Mouse (Mus musculus) neural tube, embryonic 12.5 days (tissue): ENCODE data around the gene Arid3a. TPM values are rescaled to one million over a fixed set of nuclear protein-coding genes. Genes with fewer than 3 reads are reported as not detected.
A peak's percentile ranks its signal among the peaks of the same experiment; 100 is the strongest.

Experiments used
- ATAC-seq: fragments of 200-750 bp; cut with Nextera tagmentation; 2 replicates; pipeline ENCODE4 v1.8.0; 2017; ENCODE audit warnings: low read depth, mild to moderate bottlenecking, moderate TSS enrichment, moderate library complexity; ENCODE audit not compliant: low FRiP score
- H3K27ac ChIP-seq: fragments of 300-500 bp; sonication (generic); 2 replicates; pipeline ENCODE4 v1.5.1; 2016
- H3K27me3 ChIP-seq: fragments of 300-500 bp; sonication (generic); replicated peaks from 2 replicates; pipeline ENCODE4 v1.6.1; 2016; ENCODE audit warnings: mild to moderate bottlenecking
- H3K36me3 ChIP-seq: fragments of 300-500 bp; sonication (generic); 2 replicates; pipeline ENCODE4 v1.6.1; 2016; ENCODE audit warnings: mild to moderate bottlenecking
- H3K4me1 ChIP-seq: fragments of 300-500 bp; sonication (generic); 2 replicates; pipeline ENCODE4 v1.6.1; 2016
- H3K4me2 ChIP-seq: fragments of 300-500 bp; sonication (generic); replicated peaks from 2 replicates; pipeline ENCODE4 v1.6.1; 2016; ENCODE audit warnings: mild to moderate bottlenecking
- H3K4me3 ChIP-seq: fragments of 300-500 bp; sonication (generic); 2 replicates; pipeline ENCODE4 v1.5.1; 2016
- H3K9ac ChIP-seq: fragments of 300-500 bp; sonication (generic); 2 replicates; pipeline ENCODE4 v1.6.1; 2016; ENCODE audit warnings: mild to moderate bottlenecking
- H3K9me3 ChIP-seq: fragments of 300-500 bp; sonication (generic); 2 replicates; pipeline ENCODE4 v1.6.1; 2016; ENCODE audit warnings: mild to moderate bottlenecking
- WGBS: fragments of 180-500 bp; shearing (Covaris S2); methylation state at CpG from one replicate; pipeline ENCODE4 v1.1.7; 2016; 5-methylcytosine and 5-hydroxymethylcytosine counted together
- polyA plus RNA-seq: library from polyadenylated mRNA; unstranded; fragments of >200 nt; fragmentation: Nextera tagmentation; extraction: Ambion mirVana; gene quantifications from 2 replicates; pipeline ENCODE4 v1.2.1, GENCODE M21; 2016

Arid3a gene
- polyA plus RNA-seq, 1 experiment from 2014 or later = 4.9 TPM

- Histone ChIP-seq H3K9me3 (0 out of 2 replicates have a peak, but pooled peaks cover 3% of the 10 kb centered on the region), H3K36me3 (peaks cover 4% of the 10 kb centered on the region; the same call in 1 of the 2 replicates), H3K4me2 (peak overlapping the region; percentile 58), H3K27ac (no peak overlapping the region), H3K9ac (peak overlapping the region; percentile 44; the same call in 1 of the 2 replicates), H3K4me3 (peak overlapping the region; percentile 46), H3K27me3 (peaks cover 40% of the 10 kb centered on the region), H3K4me1 (peaks cover 31% of the 10 kb centered on the region)
- 9% methylated on average over 27 of the region's 27 CpGs for WGBS
- no peak for ATAC-seq
These were observed 61.1 kb downstream of the Arid3a start for GRCm38 (mm10) chr10:79987771-79988505.

- H3K4me1 ChIP-seq = peaks cover 24% of the 10 kb centered on the region
- peaks cover 7% of the 10 kb centered on the region for H3K36me3 ChIP-seq
- H3K4me2 ChIP-seq = peak within 1 kb of the TSS; percentile 58
- ATAC-seq = no peak
- WGBS = under 1% methylated on average over 59 of the region's 59 CpGs
- peak within 1 kb of the TSS; percentile 46 for H3K4me3 ChIP-seq
- H3K9ac ChIP-seq = peak within 1 kb of the TSS; percentile 44; the same call in 1 of the 2 replicates
- 0 out of 2 replicates have a peak, but pooled peaks cover 3% of the 10 kb centered on the region for H3K9me3 ChIP-seq
- H3K27ac ChIP-seq = no peak within 1 kb of the TSS
- peaks cover 40% of the 10 kb centered on the region for H3K27me3 ChIP-seq
These were observed 61.8 kb downstream of the Arid3a start, which contains the start of gene Cnn2 for GRCm38 (mm10) chr10:79988506-79989271. Gene Cnn2, plus strand, starts transcription at chr10:79988584.

GRCm38 (mm10) chr10:79989272-79989786 lies 62.5 kb downstream of the Arid3a start:
- 33% methylated on average over 8 of the region's 8 CpGs for WGBS
- Histone ChIP-seq H3K4me2 (peak overlapping the region; percentile 58), H3K27me3 (peaks cover 40% of the 10 kb centered on the region), H3K4me3 (peak overlapping the region; percentile 46), H3K27ac (no peak overlapping the region), H3K9ac (no peak overlapping the region), H3K9me3 (0 out of 2 replicates have a peak, but pooled peaks cover 3% of the 10 kb centered on the region), H3K4me1 (peaks cover 24% of the 10 kb centered on the region), H3K36me3 (peaks cover 8% of the 10 kb centered on the region)
- ATAC-seq = no peak

GRCm38 (mm10) chr10:79989870-79990269 lies 63.0 kb downstream of the Arid3a start:
- 13% methylated on average over 15 of the region's 15 CpGs for WGBS
- H3K27ac ChIP-seq = no peak overlapping the region
- peak overlapping the region; percentile 58 for H3K4me2 ChIP-seq
- peaks cover 8% of the 10 kb centered on the region for H3K36me3 ChIP-seq
- H3K27me3 ChIP-seq = peaks cover 40% of the 10 kb centered on the region
- H3K9me3 ChIP-seq = 0 out of 2 replicates have a peak, but pooled peaks cover 3% of the 10 kb centered on the region
- ATAC-seq = no peak
- peaks cover 24% of the 10 kb centered on the region for H3K4me1 ChIP-seq
- peak overlapping the region; percentile 46 for H3K4me3 ChIP-seq
- 0 out of 2 replicates have a peak overlapping the region, but pooled peaks have one; percentile 29 for H3K9ac ChIP-seq

- Histone ChIP-seq H3K4me1 (peaks cover 20% of the 10 kb centered on the region), H3K36me3 (peaks cover 8% of the 10 kb centered on the region), H3K9me3 (0 out of 2 replicates have a peak, but pooled peaks cover 3% of the 10 kb centered on the region), H3K27ac (no peak overlapping the region), H3K9ac (no peak overlapping the region), H3K4me3 (0 out of 2 replicates have a peak overlapping the region, but pooled peaks have one; percentile 16), H3K4me2 (no peak overlapping the region), H3K27me3 (peaks cover 40% of the 10 kb centered on the region)
- 59% methylated on average over 12 of the region's 12 CpGs for WGBS
- ATAC-seq = no peak
These were observed 64.3 kb downstream of the Arid3a start for GRCm38 (mm10) chr10:79991099-79991498.

GRCm38 (mm10) chr10:79991548-79991947 lies 64.7 kb downstream of the Arid3a start:
- Histone ChIP-seq H3K27me3 (peaks cover 40% of the 10 kb centered on the region), H3K9me3 (0 out of 2 replicates have a peak, but pooled peaks cover 3% of the 10 kb centered on the region), H3K4me1 (peaks cover 18% of the 10 kb centered on the region), H3K27ac (no peak overlapping the region), H3K4me2 (no peak overlapping the region), H3K4me3 (no peak overlapping the region), H3K9ac (no peak overlapping the region), H3K36me3 (peaks cover 8% of the 10 kb centered on the region)
- 86% methylated on average over 6 of the region's 6 CpGs for WGBS
- ATAC-seq = no peak

GRCm38 (mm10) chr10:79994397-79995115 lies 67.7 kb downstream of the Arid3a start:
- Histone ChIP-seq H3K27me3 (peaks cover 15% of the 10 kb centered on the region), H3K36me3 (peaks cover 8% of the 10 kb centered on the region), H3K4me3 (no peak overlapping the region), H3K4me2 (no peak overlapping the region), H3K4me1 (peaks cover 15% of the 10 kb centered on the region), H3K27ac (no peak overlapping the region), H3K9me3 (0 out of 2 replicates have a peak, but pooled peaks cover 3% of the 10 kb centered on the region), H3K9ac (no peak overlapping the region)
- 91% methylated on average over 16 of the region's 16 CpGs for WGBS
- ATAC-seq = no peak

GRCm38 (mm10) chr10:79995636-79996035 lies 68.8 kb downstream of the Arid3a start:
- Histone ChIP-seq H3K36me3 (peaks cover 8% of the 10 kb centered on the region), H3K9ac (no peak overlapping the region), H3K4me1 (peaks cover 11% of the 10 kb centered on the region), H3K4me2 (peak overlapping the region; percentile 79), H3K27me3 (peaks cover 9% of the 10 kb centered on the region), H3K4me3 (peak overlapping the region; percentile 52; the same call in 1 of the 2 replicates), H3K27ac (no peak overlapping the region), H3K9me3 (0 out of 2 replicates have a peak, but pooled peaks cover 3% of the 10 kb centered on the region)
- no peak for ATAC-seq
- 98% methylated on average over 1 of the region's 1 CpGs for WGBS

GRCm38 (mm10) chr10:79996272-79997033 lies 69.6 kb downstream of the Arid3a start, which contains the start of gene Abca7:
Gene Abca7, plus strand, starts transcription at chr10:79996494.
- peaks cover 11% of the 10 kb centered on the region for H3K4me1 ChIP-seq
- H3K9me3 ChIP-seq = 0 out of 2 replicates have a peak, but pooled peaks cover 3% of the 10 kb centered on the region
- H3K27me3 ChIP-seq = peaks cover 9% of the 10 kb centered on the region
- peak within 1 kb of the TSS; percentile 79 for H3K4me2 ChIP-seq
- H3K36me3 ChIP-seq = peaks cover 8% of the 10 kb centered on the region
- peak; percentile 79 for ATAC-seq
- H3K27ac ChIP-seq = peak within 1 kb of the TSS; percentile 26; the same call in 1 of the 2 replicates
- WGBS = under 1% methylated on average over 34 of the region's 34 CpGs
- H3K4me3 ChIP-seq = peak within 1 kb of the TSS; percentile 52
- H3K9ac ChIP-seq = peak within 1 kb of the TSS; percentile 61

GRCm38 (mm10) chr10:79997034-79997760 lies 70.4 kb downstream of the Arid3a start:
- ATAC-seq = peak; percentile 82
- H3K4me2 ChIP-seq = peak overlapping the region; percentile 79
- peak overlapping the region; percentile 52 for H3K4me3 ChIP-seq
- H3K9me3 ChIP-seq = no peaks in the 10 kb centered on the region
- H3K27ac ChIP-seq = peak overlapping the region; percentile 26; the same call in 1 of the 2 replicates
- H3K9ac ChIP-seq = peak overlapping the region; percentile 61
- peaks cover 11% of the 10 kb centered on the region for H3K4me1 ChIP-seq
- WGBS = under 1% methylated on average over 35 of the region's 35 CpGs
- peaks cover 5% of the 10 kb centered on the region; the same call in 1 of the 2 replicates for H3K36me3 ChIP-seq
- peaks cover 15% of the 10 kb centered on the region for H3K27me3 ChIP-seq
